Mouse (Mus musculus) CH12.LX (cell line): Measurements from ENCODE around the gene Hist1h2ag.

Experiments
- CTCF ChIP-seq, 2 experiments: IDR thresholded peaks in 1 of 2; conservative IDR thresholded peaks in 1 of 2; 2 replicates each; pipeline ENCODE4 v1.5.1; 2011 to 2012; ENCODE audit warnings: low read depth in 2 of 2, low read length in 2 of 2, improper control_type of control experiment in 1 of 2, inconsistent platforms in 1 of 2, mild to moderate bottlenecking in 1 of 2, moderate library complexity in 1 of 2
- EP300 ChIP-seq: IDR thresholded peaks from 2 replicates; pipeline ENCODE4 v1.6.1; 2011; ENCODE audit warnings: low read length, improper control_type of control experiment
- HCFC1 ChIP-seq: IDR thresholded peaks from 2 replicates; pipeline ENCODE4 v1.6.1; 2012; ENCODE audit warnings: low read depth, mild to moderate bottlenecking, inconsistent platforms, low read length, improper control_type of control experiment
- POLR2A ChIP-seq: IDR thresholded peaks from 2 replicates; pipeline ENCODE4 v1.6.1; 2011; ENCODE audit warnings: low read depth, mild to moderate bottlenecking, improper control_type of control experiment, low read length

- TF ChIP-seq HCFC1 (peak; percentile 45; the same call in 1 of the 2 replicates), EP300 (peak; percentile 76), POLR2A (peak; percentile 84), CTCF (conservative IDR thresholded peaks at IDR 0.05 in 1 of 2, IDR thresholded peaks at IDR 0.05 in 1 of 2; ENCODE audit: low read depth in 2 of 2, low read length in 2 of 2) (peak in 1 of 2 experiments; percentile 82; a peak in 3 of 4 replicates)
Observed at GRCm38 (mm10) chr13:22050591-22051522, 8.1 kb upstream of the Hist1h2ag start.
